Mouse (Mus musculus) frontal cortex, postnatal 36 days (tissue): ENCODE results near the gene Nos3.
"Not testable (repeated sequence)": the region's sequence is repeated elsewhere in the genome, so short reads cannot be mapped to it uniquely, and the experiment has no call there.

Experiments
- DNase-seq, 2 experiments: peaks; one replicate each; pipeline ENCODE4 v3.0.0; 2022; ENCODE audit warnings: low spot score in 2 of 2

The Nos3 gene

DNA sequence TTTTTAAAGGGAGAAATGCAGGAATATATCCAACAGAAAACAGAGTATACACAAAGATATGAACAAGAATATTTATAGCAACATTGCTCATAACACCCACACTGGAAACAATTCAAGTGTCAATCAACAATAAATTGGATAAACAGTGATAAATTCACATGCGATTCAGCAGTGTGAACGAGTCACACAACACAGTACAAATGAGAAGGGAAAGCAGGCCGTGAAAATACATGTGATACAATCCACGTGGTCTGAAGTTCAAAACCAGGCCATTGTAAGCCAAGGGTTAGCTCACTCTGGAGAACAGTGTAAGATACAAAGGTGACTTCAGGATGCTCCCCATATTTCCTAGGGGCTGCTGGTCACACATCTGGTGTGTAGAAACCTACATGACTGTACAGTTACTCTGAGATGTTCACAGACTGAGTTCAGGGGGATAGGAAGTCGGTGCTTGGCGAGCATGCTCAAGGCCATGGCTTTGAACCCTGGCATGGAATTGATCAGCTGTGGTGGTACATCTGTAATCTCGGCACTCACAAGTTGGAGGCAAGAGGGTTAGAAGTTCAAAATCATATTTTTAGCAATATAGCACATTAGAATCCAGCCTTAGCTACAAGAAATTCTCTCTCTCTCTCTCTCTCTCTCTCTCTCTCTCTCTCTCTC lies 10.2 kb downstream of the Nos3 start:
- DNase-seq = no peak

DNA sequence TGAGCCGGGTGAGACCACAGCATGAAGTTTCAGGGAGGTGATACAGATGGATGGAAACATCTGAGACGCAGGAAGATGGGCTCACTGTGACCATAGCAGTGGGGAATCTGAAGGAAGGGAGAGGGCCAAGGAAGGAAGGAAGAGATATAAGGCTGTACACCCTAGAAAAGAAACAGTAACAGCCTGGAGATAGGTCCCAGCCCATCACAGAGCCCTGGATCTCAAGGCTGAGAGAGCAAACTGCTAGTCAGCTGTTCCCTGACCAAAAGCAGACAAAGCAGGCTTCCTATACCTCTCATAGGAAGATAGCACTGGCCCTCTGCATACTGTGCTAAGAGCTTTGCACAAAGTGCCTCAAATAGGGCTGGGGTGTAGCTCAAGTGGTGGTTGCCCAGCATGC lies 14.1 kb downstream of the Nos3 start:
- DNase-seq = no peak

DNA sequence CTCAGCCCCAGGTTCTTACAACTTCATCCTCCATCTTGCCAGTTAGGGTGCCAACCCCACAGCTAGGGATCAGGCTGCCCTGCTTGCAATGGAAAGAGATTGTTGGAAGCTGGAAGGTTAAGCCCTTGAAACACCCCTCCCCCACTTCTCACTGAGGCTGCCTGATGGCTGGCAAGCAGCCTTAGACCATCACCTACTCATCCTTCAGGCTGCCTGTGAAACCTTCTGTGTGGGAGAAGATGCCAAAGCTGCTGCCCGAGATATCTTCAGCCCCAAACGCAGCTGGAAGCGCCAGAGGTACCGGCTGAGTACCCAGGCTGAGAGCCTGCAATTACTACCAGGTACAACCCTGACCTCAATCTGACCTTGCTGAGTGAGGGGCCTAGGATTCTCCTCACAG lies 14.9 kb downstream of the Nos3 start:
- DNase-seq = peak in 1 of 2 experiments; percentile 35

DNA sequence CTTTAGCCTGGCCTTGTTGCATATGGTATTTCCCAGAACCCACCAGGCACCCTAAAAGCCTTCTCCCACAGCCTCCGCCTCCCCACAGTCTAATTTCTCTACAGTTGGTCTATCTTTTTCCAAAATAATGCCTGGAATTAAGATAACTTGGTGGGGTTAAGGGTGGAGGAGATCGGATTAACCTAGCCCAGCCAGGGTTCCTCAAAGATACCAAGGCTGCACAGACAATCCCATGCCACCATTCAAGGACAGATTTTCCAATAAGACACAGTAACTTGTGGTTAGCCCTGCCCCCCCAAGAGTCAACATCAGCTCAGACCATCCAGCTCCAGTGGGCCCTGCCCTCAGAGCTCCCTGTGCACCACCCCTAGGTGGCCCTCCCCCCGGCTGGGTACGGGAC lies 15.9 kb downstream of the Nos3 start:
- no peak for DNase-seq

DNA sequence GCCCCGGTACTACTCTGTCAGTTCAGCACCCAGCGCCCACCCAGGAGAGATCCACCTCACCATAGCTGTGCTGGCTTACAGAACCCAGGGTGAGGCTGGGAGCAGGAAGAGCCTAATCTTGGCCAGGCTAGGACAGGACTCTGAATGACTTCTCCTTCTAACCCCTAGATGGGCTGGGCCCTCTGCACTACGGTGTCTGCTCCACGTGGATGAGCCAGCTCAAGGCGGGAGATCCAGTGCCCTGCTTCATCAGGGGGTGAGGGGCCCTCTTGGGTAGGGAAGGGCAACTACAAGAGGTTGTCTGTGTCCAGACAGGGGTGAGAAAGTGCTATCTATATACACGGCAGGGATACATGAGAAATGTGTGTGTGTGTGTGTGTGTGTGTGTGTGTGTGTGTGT lies 16.9 kb downstream of the Nos3 start:
- no peak for DNase-seq

DNA sequence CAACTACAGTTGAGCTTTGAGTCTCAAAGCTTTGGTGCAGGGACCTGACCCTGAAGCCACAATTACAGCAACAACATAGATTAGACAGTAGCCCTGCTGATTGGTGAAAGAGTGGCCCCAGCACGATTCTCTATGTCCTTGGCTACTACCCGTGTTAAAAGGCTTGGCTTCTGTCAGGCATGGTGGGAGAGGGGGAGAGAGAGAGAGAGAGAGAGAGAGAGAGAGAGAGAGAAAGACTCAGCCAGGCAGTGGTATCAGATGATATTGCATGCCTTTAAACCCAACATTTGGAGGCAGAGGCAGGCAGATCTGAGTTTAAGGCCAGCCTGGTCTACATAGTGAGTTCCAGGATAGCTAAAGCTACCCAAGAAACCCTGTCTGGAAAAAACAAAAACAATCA lies 17.4 kb downstream of the Nos3 start:
- DNase-seq = no peak

DNA sequence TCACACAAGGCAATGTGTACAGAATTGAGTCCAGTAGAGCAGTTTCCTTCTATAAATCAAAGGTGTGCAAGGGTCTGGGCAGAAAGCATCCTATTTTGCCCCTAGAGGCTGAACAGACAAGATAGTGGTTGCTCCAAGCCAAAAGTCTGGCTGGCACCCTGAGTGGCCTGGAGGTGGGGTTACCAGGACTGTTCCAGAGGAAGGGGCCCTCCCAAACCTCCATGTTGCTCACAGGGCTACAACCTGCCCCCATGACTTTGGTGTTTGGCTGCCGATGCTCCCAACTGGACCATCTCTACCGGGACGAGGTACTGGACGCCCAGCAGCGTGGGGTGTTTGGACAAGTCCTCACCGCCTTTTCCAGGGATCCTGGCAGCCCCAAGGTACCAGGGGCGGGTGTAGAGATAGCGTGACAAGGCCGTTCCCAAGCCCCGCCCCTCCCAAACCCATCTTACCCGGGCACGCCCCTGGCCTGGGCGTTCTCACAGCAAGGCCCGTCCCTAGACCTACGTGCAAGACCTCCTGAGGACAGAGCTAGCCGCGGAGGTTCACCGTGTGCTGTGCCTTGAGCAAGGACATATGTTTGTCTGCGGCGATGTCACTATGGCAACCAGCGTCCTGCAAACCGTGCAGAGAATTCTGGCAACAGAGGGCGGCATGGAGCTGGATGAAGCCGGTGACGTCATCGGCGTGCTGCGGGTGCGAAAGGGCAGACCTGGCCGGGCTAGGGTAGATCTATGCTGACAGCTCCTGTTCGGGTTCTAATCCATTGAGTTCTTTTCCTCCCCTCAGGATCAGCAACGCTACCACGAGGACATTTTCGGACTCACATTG lies 18.6 kb downstream of the Nos3 start:
- DNase-seq = peak; percentile 92 to 95

DNA sequence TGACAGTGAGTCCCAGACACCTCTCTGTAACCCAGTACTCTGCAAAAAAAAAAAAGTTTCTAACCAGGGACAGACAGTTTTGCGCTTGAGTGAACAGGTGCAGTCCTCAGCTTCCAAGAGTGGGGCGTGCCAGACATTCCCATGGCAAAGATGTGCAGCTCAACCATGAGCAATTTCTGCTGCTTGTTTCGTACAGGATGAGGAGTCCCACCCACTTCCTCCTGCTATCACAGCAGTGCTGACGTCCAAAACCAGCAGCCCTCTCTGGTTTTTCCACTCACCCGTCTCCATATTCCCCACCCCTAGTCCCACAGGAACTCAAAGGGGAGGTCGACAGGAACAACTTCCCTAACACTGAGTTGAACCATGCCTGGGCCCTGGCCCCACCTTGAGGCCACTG lies 19.8 kb downstream of the Nos3 start:
- DNase-seq = peak; percentile 38 to 52

DNA sequence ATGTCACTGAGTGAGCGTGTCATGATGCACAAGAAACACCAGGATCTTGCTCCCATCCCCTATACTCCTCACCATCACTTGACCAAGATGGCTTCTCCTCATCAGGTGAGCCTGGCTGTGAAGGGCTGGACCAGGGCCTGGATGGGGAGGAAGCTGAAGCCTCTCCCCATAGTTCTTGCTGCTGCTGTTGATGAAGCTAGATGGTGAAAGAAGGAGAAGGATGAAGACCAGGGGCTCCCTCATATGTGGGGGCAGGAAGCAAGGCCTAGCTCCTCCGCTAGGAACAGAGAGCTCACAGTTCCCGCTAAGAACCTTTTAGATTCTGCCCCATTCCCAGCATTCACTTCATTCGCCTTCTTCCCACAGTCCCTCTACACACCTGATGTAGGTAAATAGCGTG lies 20.8 kb downstream of the Nos3 start:
- no peak for DNase-seq

DNA sequence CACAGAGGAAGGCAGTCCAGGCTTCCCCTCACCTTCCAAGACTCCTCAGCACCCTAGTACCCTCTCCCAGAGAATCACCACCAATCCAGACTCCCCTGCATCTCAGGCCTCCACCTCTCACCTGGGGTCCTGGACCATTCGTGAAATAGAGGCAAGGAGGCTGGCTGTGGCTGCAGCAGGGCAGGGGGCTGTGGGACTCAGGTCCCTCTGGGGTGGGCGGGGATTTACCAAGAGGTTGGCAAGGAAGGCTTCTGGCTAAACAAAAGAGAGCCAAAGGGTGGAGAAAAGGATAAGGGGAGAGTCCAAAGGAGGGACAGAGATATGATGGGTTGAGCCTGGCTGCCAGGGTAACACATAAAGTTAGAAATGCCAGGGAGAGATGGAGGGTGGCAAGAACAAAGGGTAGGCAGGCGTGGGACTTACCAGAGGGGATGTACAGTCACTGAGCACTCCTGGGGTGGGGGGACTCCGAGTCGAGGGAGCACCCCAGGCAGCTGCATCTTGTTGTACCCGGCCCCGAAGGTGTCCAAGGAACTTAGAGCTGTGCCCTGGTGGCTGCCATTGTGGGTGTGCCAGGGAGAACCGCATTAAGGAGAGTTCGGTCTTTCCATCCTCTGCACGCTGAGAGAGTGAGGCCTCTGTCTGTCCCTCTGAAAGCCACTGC lies 21.4 kb downstream of the Nos3 start:
- no peak for DNase-seq

DNA sequence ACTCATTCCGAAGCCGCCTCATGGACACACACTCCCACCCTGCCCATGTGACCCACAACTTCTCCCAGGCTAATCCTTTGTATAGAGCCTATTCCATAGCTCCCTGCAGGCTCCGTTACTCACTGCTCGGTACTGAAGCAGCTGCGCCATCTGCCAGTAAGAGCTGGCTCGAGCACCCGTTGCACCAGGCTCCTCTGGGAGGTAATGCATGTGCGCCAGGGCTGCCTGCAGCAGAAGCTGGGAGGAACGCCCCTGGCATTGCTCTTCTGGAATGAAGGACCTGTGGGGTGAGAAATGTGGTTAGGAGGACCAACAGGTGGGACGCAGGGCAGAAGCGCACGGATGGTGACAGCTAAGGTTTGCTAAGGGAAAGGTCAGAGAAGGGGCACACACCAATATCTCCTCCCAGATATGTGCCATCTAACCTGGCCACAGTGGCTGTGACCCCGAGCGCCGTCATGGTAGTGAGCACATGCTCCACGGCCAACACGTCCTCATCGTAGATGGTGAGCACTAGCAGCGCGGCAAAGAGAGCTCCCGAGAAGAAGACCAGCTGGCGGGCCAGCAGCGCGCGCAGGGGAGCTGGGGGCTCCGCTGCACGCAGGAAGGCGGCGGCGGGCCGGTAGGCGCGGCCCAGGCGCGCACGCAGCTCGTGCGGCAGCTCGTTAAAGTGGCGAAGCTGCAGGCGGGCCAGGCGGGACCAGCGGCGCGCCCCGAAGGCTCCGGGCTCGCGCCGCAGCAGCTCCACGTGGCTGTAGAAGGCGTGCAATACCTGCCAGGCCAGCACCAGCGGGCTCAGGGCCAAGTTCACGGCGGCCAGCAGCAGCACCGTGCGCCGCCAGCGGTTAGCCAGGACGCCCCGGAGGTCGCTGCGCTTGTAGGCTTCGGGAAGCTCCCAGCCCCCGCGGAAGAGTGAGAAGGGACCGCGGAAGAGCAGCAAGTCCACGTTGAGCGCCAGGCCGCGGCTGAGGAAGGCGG lies 22.9 kb downstream of the Nos3 start:
- peak; percentile 58 to 77 for DNase-seq

DNA sequence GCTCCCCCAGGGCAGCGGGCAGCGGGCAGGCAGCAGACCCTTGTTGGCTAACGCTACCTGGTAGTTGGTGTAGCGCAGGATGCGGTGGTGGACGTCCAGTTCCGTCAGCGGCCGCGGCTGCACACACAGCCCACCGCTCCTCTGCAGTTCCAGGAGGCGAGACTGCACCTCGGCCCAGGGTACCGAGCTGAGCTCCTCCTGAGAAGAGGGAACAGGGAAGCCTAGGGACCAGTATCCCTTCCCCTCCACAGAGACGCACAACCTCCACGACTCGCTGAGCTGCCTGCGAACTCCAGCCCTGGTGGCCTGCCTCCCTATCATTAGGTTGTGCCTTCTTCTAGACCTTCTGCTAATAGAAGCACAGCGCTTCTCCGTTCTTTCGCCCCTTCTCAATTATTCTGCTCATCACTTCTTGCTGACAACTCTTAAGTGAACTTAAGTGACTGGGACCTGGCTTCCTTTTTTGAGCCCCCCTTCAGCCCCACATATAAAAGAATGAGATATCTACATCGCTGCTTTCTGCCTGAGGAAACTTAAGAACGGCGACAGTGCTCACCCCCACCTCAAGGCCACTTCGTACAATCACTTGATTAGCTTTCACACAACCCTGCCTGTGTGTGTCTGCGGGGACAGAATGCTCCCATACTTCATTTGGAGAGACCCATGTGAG lies 23.8 kb downstream of the Nos3 start:
- DNase-seq = no peak

DNA sequence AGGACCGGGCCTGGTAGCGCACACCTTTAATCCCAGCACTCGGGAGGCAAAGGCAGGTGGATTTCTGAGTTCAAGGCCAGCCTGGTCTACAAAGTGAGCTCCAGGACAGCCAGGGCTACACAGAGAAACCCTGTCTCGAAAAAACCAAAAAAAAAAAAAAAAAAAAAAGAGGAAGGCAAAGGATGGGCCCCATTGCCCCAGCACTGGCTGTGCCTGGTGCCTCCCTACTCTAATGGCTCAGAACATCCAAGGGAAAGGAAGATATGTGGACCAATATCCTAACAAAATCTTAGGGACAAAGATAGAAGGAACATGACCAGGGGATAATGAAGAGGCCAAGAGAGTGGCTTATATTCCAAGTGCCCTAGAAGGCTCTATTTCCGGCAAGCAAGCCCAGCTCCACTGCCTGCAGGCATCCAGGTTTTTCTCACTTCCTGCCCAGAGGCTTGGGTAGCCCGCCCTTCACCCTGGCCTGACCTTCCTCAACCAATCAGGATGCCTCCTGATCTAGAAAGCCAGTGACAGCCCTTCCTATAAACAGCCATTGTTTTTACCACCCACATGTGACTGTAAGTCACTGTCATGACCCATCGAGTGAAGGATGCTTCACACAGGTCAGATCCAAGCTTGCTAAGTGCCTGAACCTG lies 24.5 kb downstream of the Nos3 start:
- no peak for DNase-seq

DNA sequence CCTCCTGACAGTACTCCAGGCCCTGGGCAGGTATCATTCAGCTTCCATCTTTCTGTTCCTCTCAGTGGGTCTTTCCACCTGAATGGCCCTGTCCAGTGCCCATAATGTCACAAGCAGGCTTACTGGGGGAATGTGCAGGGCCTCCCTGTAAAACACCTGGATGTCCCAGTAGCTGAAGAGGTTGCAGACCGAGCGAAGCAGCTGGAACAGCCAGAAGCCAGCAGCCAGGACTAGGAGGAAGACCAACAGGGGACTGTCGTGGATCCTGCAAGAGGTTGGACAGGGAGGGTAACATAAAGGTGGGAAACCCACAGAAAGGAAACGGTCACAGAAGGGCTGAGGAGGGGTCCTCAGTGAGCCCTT lies 25.0 kb downstream of the Nos3 start:
- no peak for DNase-seq

DNA sequence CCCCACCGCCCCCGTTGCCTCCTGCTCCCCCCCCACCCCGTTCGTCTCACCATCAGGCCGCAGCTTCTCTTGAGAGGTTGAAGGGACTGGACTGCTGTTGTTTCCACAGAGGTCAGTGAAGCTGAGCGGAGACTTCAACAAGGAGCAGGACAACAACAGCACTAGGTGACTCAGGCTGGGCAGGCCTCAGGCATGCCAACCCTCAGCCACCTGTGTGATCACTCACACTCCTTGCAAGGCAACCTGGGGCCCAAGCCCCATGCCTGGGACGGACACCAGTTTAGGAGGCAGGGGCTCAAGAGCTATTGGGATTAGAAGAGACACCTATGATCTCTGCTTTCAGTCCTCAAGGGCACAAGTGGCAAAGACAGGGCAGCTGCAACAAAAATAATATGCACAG lies 27.3 kb downstream of the Nos3 start, which contains the start of gene Atg9b:
Gene Atg9b, minus strand, starts transcription at position 280 of the 400 bp plus-strand sequence.
- no peak for DNase-seq

DNA sequence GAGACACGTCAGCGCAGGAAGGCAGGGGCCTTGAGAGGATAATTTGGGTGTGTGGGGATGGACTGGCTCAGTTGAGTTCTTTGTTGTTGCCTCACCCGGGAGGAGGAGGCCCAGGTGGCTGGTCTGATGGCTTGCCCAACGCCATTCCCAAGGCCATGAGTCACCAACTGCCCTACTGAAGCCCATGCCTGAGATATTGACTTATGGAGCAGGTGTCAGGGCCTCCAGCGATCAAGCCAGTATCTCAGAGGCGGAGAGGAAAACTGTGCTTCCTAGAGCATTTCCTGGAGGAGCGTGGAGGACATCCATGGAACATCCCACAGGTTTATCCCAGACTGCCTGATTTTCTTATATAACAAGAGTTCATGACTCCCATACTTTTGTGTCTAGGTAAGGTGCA lies 28.1 kb downstream of the Nos3 start:
- no peak for DNase-seq

DNA sequence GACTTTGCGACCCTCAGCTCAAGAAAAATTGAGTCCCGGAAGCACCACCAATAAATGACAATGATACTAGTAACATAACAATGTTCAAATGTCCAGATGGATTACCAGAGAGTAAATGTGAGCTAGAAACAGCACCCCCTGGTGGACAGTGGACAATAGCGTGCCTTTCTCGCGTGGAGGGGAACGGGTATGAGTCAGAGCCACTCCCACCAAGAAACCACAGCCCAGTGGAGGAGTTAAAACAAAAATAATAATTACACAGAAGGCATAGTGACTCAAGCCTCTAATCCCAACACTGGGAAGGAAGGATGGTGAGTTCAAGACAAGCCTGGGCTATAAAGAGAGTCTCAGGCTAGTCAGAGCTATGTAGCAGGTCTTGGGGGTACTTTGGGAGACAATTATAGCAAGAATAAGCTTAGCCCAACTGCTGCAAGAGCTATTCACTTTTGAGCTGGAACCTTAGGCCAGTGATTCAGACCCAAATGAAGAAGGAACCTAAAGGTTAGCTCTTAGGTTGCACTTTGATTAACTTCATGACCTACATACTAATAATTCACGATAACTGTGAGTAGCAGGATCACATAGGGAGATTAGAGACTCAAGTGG lies 28.9 kb downstream of the Nos3 start, which contains the start of gene Abcb8:
Gene Abcb8, plus strand, starts transcription at position 272 of the 606 bp plus-strand sequence.
- DNase-seq = peak; percentile 85 to 90

DNA sequence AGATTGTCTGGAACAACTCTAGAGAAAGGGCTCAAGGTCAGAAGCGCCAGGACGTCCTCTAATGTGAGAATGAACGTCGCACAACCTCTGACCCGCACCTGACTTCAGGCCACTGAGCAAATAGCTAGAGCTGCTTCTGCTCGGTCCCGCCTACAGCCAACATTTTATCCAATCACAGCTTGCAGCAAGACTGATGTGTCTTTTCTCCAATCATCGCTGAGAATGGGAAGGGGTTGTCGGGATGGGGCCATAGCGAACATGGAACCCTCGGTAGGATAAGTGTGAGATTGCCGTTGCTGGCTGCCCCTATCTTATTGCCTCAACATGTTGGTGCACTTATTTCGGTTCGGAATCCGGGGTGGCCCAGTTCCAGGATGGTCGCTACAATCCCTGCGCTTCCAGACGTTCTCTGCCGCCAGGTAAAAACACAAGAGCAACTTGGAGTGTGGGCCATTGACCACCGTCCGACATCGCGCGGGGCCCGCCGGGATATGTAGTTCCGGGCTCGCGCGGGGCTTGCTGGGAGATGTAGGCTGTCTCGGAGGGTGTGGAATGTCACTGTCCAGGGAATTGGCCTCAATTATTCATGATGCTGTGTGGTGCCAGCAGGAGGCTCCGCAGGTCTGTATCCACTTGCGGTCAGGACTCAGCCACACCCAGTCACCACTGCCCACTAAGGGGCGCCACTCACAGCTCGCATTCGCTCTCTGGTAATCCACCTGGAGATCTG lies 29.7 kb downstream of the Nos3 start:
- peak; percentile 95 to 98 for DNase-seq

DNA sequence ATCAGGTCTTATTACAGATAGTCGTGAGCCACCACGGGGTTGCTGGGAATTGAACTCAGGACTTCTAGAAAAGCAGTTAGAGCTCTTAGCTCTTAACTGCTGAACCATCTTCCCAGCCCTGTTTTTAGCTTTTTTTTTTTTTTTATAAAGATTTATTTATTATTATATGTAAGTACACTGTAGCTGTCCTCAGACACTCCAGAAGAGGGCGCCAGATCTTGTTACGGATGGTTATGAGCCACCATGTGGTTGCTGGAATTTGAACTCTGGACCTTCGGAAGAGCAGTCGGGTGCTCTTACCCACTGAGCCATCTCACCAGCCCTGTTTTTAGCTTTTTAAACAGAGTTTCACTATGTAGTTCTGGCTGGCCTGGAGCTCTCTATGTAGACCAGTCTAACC lies 31.6 kb downstream of the Nos3 start:
- not testable (repeated sequence) for DNase-seq
